Mouse (Mus musculus): ENCODE data around the gene Fastkd1.
"Not testable (repeated sequence)": the region's sequence is repeated elsewhere in the genome, so short reads cannot be mapped to it uniquely, and the experiment has no call there.

Fastkd1 gene

GRCm38 (mm10) chr2:69712981-69713625 lies at the start of gene Fastkd1:
Fastkd1 (minus strand) TSS chr2:69713516.
- CTCF ChIA-PET: no interaction called here

- CTCF ChIA-PET: no interaction called here
These were observed 47.7 kb upstream of the Fastkd1 start for GRCm38 (mm10) chr2:69760980-69761379.

- CTCF ChIA-PET: no interaction called here
These were observed 31.8 kb upstream of the Fastkd1 start for GRCm38 (mm10) chr2:69745091-69745490.

GRCm38 (mm10) chr2:69723519-69723825 lies 10.2 kb upstream of the Fastkd1 start:
- CTCF ChIA-PET: no interaction called here

- CTCF ChIA-PET: no interaction called here
These were observed 9.6 kb upstream of the Fastkd1 start for GRCm38 (mm10) chr2:69722650-69723518.

GRCm38 (mm10) chr2:69722273-69722649 lies 8.9 kb upstream of the Fastkd1 start, which contains the start of gene Ppig:
Ppig (plus strand) TSS chr2:69722545.
- CTCF ChIA-PET: no interaction called here

GRCm38 (mm10) chr2:69719121-69719520 lies 5.8 kb upstream of the Fastkd1 start:
- CTCF ChIA-PET: no interaction called here

GRCm38 (mm10) chr2:69716483-69716882 lies 3.2 kb upstream of the Fastkd1 start:
- CTCF ChIA-PET: no interaction called here

GRCm38 (mm10) chr2:69714126-69714525 lies 810 bp upstream of the Fastkd1 start:
- CTCF ChIA-PET: no interaction called here

- CTCF ChIA-PET: no interaction called here
These were observed 304 bp upstream of the Fastkd1 start for GRCm38 (mm10) chr2:69713626-69714014.

- CTCF ChIA-PET: no interaction called here
These were observed 1.1 kb downstream of the Fastkd1 start for GRCm38 (mm10) chr2:69712171-69712570.

- CTCF ChIA-PET: no interaction called here
These were observed 12.9 kb downstream of the Fastkd1 start for GRCm38 (mm10) chr2:69700446-69700845.

- CTCF ChIA-PET: interaction anchor here (0.7 kb wide), 1 partner anchor 44 kb away, joined by 3 read pairs; no protein-coding TSS in a partner anchor
These were observed 19.8 kb downstream of the Fastkd1 start for GRCm38 (mm10) chr2:69693501-69693900.

GRCm38 (mm10) chr2:69690843-69691242 lies 22.5 kb downstream of the Fastkd1 start:
- CTCF ChIA-PET: no interaction called here

- CTCF ChIA-PET: no interaction called here
These were observed 23.1 kb downstream of the Fastkd1 start for GRCm38 (mm10) chr2:69690214-69690613.

- CTCF ChIA-PET: no interaction called here
These were observed 28.8 kb downstream of the Fastkd1 start for GRCm38 (mm10) chr2:69684488-69684887.

- CTCF ChIA-PET: no interaction called here
These were observed 30.1 kb downstream of the Fastkd1 start for GRCm38 (mm10) chr2:69683036-69683805.

- CTCF ChIA-PET: no interaction called here
These were observed 31.4 kb downstream of the Fastkd1 start for GRCm38 (mm10) chr2:69681931-69682330.

GRCm38 (mm10) chr2:69679990-69680389 lies 33.3 kb downstream of the Fastkd1 start:
- CTCF ChIA-PET: no interaction called here

GRCm38 (mm10) chr2:69677215-69677614 lies 36.1 kb downstream of the Fastkd1 start:
- CTCF ChIA-PET: not testable (repeated sequence)

- CTCF ChIA-PET: no interaction called here
These were observed 36.6 kb downstream of the Fastkd1 start for GRCm38 (mm10) chr2:69676713-69677112.

- CTCF ChIA-PET: no interaction called here
These were observed 38.0 kb downstream of the Fastkd1 start for GRCm38 (mm10) chr2:69675266-69675665.

- CTCF ChIA-PET: no interaction called here
These were observed 39.6 kb downstream of the Fastkd1 start for GRCm38 (mm10) chr2:69673723-69674122.

Measured in spleen, embryonic (tissue).